Mouse (Mus musculus): ENCODE measurements at regions not wholly inside any gene's neighbourhood (a gene's known extent, or its start where the extent isn't known, plus 50 kb on each side); places are given as distances from the start of the nearest gene placed in this dataset.

DNA sequence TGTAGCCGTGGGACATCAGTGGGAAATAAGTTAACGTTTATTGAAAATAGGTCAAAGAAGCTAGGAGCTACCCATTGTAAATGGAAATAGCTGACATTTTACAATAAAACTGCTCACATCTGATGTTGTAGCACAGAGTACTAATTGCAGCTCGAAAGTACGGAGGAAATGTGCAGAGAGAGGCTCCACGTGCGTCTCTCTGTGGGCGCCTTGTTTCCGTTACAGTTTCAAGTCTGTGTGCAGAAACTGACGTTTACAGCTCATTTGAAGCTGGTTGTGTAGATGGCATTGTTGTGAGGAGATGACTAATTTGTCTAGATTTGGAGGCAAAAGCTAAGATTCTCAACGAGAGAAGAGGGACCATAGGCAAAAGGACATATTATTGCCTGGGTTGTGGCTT, 78.4 kb upstream of the Stard3nl start:
- no peak for TF ChIP-seq CTCF (IDR thresholded peaks at IDR 0.05; ENCODE audit: extremely low read depth, insufficient read depth, insufficient read length, insufficient replicate concordance)
- no peak for TF ChIP-seq POLR2A (IDR thresholded peaks at IDR 0.05; ENCODE audit: low read depth, low read length)
